Comparison of ENCODE assay signal across 8 mouse cellular contexts in genomic region chr6:83086121-83087035, GRCm38 (mm10). TPM values are rescaled to one million over a fixed set of nuclear protein-coding genes. Genes with fewer than 3 reads are reported as not detected.
DNase-seq lines count a peak whose midpoint lies in the region; ATAC-seq lines count a peak whose summit lies in the region.

TSS of gene Lbx2 (plus strand) at chr6:83086367.

- peaks cover 7% of the 10 kb centered on the region for H3K36me3 ChIP-seq in kidney, embryonic 16.5 days (ENCODE audit: insufficient read depth, low read length)
- H3K36me3 ChIP-seq in hindbrain, embryonic 14.5 days (replicated peaks; ENCODE audit: control insufficient read depth, insufficient read depth) = peaks cover 10% of the 10 kb centered on the region; the same call in 1 of the 2 replicates
- peaks cover 9% of the 10 kb centered on the region for H3K36me3 ChIP-seq in midbrain, embryonic 13.5 days

- WGBS in kidney, embryonic 16.5 days = 6% methylated on average over 41 of the region's 42 CpGs
- WGBS in hindbrain, embryonic 14.5 days = 4% methylated on average over 42 of the region's 42 CpGs
- WGBS in midbrain, embryonic 13.5 days = 3% methylated on average over 42 of the region's 42 CpGs

- 0 out of 2 replicates have a peak within 1 kb of the TSS, but pooled peaks have one; percentile 5 for H3K27ac ChIP-seq in kidney, embryonic 16.5 days (ENCODE audit: low read length)
- H3K27ac ChIP-seq in hindbrain, embryonic 14.5 days = no peak within 1 kb of the TSS
- H3K27ac ChIP-seq in midbrain, embryonic 13.5 days = no peak within 1 kb of the TSS

- peak within 1 kb of the TSS; percentile 56 for H3K4me2 ChIP-seq in kidney, embryonic 16.5 days (replicated peaks; ENCODE audit: low read depth, low read length)
- H3K4me2 ChIP-seq in hindbrain, embryonic 14.5 days (replicated peaks) = peak within 1 kb of the TSS; percentile 31; the same call in 1 of the 2 replicates
- H3K4me2 ChIP-seq in midbrain, embryonic 13.5 days (replicated peaks) = no peak within 1 kb of the TSS

- peaks cover 30% of the 10 kb centered on the region for H3K27me3 ChIP-seq in kidney, embryonic 16.5 days (ENCODE audit: insufficient read depth, low read length)
- peaks cover 91% of the 10 kb centered on the region for H3K27me3 ChIP-seq in hindbrain, embryonic 14.5 days (ENCODE audit: control insufficient read depth, insufficient read depth, low read length)
- H3K27me3 ChIP-seq in midbrain, embryonic 13.5 days = peaks cover 94% of the 10 kb centered on the region

- no peaks in the 10 kb centered on the region for H3K9me3 ChIP-seq in kidney, embryonic 16.5 days (ENCODE audit: low read length)
- no peaks in the 10 kb centered on the region for H3K9me3 ChIP-seq in hindbrain, embryonic 14.5 days (ENCODE audit: control insufficient read depth, low read length)
- no peaks in the 10 kb centered on the region for H3K9me3 ChIP-seq in midbrain, embryonic 13.5 days

- peak within 1 kb of the TSS; percentile 41 for H3K4me3 ChIP-seq in kidney, embryonic 16.5 days (ENCODE audit: low read length)
- no peak within 1 kb of the TSS for H3K4me3 ChIP-seq in hindbrain, embryonic 14.5 days (replicated peaks; ENCODE audit: low read length)
- peak within 1 kb of the TSS; percentile 16; the same call in 1 of the 2 replicates for H3K4me3 ChIP-seq in midbrain, embryonic 13.5 days (replicated peaks)

- peaks cover 54% of the 10 kb centered on the region for H3K4me1 ChIP-seq in kidney, embryonic 16.5 days (ENCODE audit: insufficient read depth, low read length)
- H3K4me1 ChIP-seq in hindbrain, embryonic 14.5 days (replicated peaks; ENCODE audit: control insufficient read depth, insufficient read depth, low read length) = no peaks in the 10 kb centered on the region
- H3K4me1 ChIP-seq in midbrain, embryonic 13.5 days (replicated peaks) = peaks cover 11% of the 10 kb centered on the region

- H3K9ac ChIP-seq in kidney, embryonic 16.5 days (replicated peaks; ENCODE audit: low read length) = peak within 1 kb of the TSS; percentile 63
- no peak within 1 kb of the TSS for H3K9ac ChIP-seq in hindbrain, embryonic 14.5 days
- no peak within 1 kb of the TSS for H3K9ac ChIP-seq in midbrain, embryonic 13.5 days (replicated peaks)

- no peak for ATAC-seq in kidney, embryonic 16.5 days (ENCODE audit: low FRiP score, low TSS enrichment)
- ATAC-seq in hindbrain, embryonic 14.5 days (ENCODE audit: low FRiP score) = no peak
- no peak for ATAC-seq in midbrain, embryonic 13.5 days

- no peak for DNase-seq in kidney, adult 9 months
- DNase-seq in adrenal gland, postnatal 10 days = peak; percentile 62
- DNase-seq in hindbrain, embryonic 14.5 days (ENCODE audit: low spot score) = no peak
- DNase-seq in right cerebral cortex, adult 18-20 months = no peak
- DNase-seq in spleen, adult 12 weeks (ENCODE audit: low spot score) = no peak
- DNase-seq in layer of hippocampus, postnatal 10 days (ENCODE audit: low spot score in 2 of 2) = no peak

RNA-seq across cellular contexts. Expression of gene Lbx2, which starts in this region (rescaled TPM):
- 8.6 TPM in 2 replicates for polyA plus RNA-seq in kidney, embryonic 16.5 days (2015; fragmentation: Nextera tagmentation; extraction: Ambion mirVana)
- 1 to 10 TPM; 5.8 to 8.7 TPM for total RNA-seq in adrenal gland, postnatal 10 days (2021)
- not detected in 2 replicates for polyA plus RNA-seq in hindbrain, embryonic 14.5 days (2014; fragmentation: Nextera tagmentation; extraction: Ambion mirVana)
- not detected in 2 replicates for polyA plus RNA-seq in midbrain, embryonic 13.5 days (2015; fragmentation: Nextera tagmentation; extraction: Ambion mirVana)
- under 1 TPM; 0.42 to 0.46 TPM for total RNA-seq in layer of hippocampus, postnatal 10 days (2021)

Comparison
In these comparisons a context has a peak if more than half of its experiments do, and no peak if none do; other contexts are left out.
1. RNA of gene Lbx2 (total RNA-seq): 5.8 to 8.7 TPM in adrenal gland, postnatal 10 days; 0.42 to 0.46 TPM in layer of hippocampus, postnatal 10 days; every median in the first group is over 4 times any median in the second.